Mouse (Mus musculus): ENCODE results near the gene Rngtt.
"Not testable (repeated sequence)": the region's sequence is repeated elsewhere in the genome, so short reads cannot be mapped to it uniquely, and the experiment has no call there.

Gene Rngtt

DNA sequence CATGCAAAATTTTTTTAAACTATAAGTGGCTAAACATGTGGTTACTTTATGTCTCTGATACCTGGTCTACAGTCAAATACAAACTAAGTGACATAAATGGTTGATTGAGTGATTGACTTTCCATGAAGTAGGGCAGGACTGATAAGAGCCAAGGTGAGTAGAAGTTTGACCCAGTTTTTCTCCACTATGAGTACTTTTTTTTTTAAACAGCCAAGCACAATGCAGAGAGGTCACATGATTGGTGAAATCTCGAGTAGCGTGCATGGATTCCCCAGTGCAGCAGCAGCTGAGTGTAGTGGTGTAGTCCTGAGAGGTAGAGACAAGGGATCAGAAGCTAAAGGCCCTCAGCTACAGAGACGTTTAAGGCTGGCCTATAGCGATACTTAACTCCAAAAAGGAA is 118.7 kb downstream of the Rngtt start:
- DNase-seq (ENCODE audit: extremely low spot score, low read depth, low spot score): no peak

DNA sequence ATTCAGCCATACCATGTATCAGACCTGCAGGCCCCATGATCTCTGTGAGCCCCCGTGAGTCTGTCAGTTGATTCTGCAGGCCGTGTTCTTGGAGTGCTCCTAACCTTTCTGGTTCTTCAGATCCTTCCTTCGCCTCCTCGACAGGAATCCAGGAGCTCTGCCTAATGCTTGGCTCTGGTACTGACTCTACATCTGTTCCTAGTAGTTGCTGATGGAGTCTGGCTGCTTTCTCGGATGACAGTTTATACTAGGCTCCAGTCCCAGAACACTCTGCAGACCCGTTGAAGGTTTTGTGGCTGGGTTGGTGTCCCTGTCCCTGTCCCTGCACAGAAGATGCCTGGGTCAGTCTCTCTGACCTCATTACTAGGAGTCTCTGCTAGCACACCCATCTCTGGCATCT is 131.8 kb downstream of the Rngtt start:
- no peak for DNase-seq (ENCODE audit: extremely low spot score, low read depth, low spot score)

- DNase-seq (ENCODE audit: extremely low spot score, low read depth, low spot score): no peak
Measured at GRCm38 (mm10) chr4:33446265-33446664, 136.2 kb downstream of the Rngtt start.

- DNase-seq (ENCODE audit: extremely low spot score, low read depth, low spot score): no peak
Measured at GRCm38 (mm10) chr4:33446881-33447280, 136.8 kb downstream of the Rngtt start.

DNA sequence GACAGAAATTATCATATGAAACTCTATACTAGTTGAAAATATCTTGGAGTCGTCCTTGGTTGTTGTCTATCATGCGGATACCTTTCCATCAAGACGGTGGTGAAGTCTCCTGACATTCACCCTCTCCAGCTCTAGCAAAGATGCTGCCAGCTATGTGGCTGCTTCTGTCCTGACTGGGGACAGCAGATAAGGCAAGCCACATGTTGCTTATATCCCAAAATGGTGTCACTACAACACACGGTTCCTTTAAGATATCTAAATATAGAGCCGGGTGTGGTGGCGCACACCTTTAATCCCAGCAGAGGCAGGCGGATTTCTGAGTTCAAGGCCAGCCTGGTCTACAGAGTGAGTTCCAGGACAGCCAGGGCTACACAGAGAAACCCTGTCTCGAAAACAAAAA is 140.2 kb downstream of the Rngtt start:
- not testable (repeated sequence) for DNase-seq (ENCODE audit: extremely low spot score, low read depth, low spot score)

DNA sequence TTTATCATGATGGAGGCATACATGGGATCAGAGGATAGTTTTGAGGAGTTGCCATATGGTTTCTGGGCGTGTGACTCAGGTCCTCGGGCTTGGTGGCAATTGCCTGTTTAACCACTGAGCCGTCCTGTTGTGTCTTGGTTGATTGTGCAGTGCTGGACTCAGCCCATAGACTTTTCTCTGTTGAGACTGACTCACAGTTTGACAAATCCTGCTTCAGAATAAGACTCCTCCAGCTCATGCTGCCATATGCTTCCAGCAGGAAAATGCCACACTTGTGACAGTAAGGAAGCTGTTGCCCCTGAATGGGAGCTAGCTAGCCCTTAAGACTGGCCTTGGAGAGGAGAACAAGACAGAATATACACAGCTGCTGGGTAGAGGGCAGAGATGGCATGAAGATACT is 149.7 kb downstream of the Rngtt start:
- no peak for DNase-seq (ENCODE audit: extremely low spot score, low read depth, low spot score)

DNA sequence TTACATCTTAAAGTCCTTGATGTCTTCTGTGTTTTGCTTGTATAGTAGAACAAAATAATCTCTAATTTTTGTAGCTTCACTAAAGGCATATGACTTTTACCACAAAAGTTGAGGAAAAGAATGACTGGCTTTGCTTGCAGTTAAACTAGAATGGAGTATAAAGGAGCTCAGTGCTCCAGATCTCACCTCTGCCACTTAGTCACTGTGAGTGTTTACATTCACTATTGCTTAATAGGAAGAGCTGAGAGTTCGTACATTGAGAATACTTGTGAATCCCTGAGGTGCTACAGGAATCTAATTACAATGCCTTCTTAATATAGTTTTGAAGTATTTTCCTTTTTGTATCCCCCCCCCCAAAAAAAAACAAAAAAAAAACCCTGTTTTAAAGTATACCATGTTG is 154.3 kb downstream of the Rngtt start:
- DNase-seq (ENCODE audit: extremely low spot score, low read depth, low spot score): no peak

GRCm38 (mm10) chr4:33465871-33466270 is 155.8 kb downstream of the Rngtt start:
- DNase-seq (ENCODE audit: extremely low spot score, low read depth, low spot score): no peak

- DNase-seq (ENCODE audit: extremely low spot score, low read depth, low spot score): no peak
Measured at GRCm38 (mm10) chr4:33466970-33467399, 156.9 kb downstream of the Rngtt start.

DNA sequence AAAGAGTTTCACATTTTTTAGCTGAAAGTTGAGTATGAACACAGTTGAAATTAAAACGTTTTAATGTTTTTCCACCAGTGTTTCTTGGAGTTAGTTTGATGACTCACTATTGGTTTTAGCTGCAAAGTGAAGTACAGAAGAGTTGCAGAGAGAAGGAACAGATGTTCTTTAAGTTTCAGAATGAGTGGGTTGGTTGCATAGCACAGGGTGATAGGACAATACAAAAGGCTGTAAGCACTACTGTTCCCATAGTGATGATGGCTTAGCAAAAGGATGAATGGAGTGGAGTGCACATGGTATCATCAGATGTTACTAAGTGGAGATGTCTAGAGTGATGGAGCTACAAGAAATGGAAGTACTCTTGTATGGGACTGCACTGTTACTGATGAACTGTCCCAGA is 157.5 kb downstream of the Rngtt start:
- DNase-seq (ENCODE audit: extremely low spot score, low read depth, low spot score): no peak

DNA sequence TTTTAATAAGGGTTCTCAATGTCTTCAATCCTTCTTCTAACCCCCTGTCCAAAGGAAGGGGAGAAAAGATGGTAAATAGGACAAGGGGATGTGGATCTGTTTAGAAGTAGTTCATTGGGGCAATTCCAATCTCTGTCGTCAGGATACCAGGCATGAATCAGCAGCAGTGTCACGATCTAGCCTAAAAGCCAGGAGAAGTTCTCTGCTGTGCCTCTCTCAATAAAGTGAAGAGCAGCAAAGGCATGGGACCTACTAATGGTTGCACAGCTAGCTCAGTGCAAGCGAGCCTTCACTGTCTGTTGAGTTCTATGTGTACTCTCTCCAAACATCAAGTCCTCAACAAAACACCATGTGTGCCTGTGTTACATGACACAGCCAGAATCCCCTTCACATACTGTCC is 158.0 kb downstream of the Rngtt start:
- DNase-seq (ENCODE audit: extremely low spot score, low read depth, low spot score): no peak

DNA sequence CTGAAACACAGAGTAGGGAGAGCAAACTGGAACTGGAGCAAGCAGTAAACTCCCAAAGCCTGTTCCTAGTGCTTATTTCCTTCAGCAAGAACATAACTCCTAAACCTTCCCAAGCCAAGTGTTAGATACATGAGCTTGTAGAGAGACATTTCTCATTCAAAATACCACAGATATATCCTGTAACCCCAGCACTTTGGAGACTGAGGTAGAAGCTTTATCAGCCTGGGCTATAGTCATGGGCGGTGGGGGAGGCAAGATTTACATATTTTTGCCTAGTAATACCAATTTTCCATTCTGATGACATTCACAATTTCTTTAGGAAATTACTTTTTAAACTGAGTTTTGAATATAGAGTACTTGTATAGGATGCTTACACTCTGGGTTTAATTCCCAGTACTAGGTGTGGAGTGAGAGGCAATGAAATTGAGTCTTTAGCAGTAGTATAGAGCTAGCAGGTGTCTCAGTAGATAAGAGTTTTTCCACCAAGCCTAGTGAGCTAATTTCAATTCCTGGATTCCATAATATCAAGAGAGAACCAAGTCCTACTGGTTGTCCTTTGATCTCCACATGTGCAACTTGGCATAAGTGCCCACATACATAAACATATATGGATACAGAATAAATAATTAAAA is 160.7 kb downstream of the Rngtt start:
- no peak for DNase-seq (ENCODE audit: extremely low spot score, low read depth, low spot score)

DNA sequence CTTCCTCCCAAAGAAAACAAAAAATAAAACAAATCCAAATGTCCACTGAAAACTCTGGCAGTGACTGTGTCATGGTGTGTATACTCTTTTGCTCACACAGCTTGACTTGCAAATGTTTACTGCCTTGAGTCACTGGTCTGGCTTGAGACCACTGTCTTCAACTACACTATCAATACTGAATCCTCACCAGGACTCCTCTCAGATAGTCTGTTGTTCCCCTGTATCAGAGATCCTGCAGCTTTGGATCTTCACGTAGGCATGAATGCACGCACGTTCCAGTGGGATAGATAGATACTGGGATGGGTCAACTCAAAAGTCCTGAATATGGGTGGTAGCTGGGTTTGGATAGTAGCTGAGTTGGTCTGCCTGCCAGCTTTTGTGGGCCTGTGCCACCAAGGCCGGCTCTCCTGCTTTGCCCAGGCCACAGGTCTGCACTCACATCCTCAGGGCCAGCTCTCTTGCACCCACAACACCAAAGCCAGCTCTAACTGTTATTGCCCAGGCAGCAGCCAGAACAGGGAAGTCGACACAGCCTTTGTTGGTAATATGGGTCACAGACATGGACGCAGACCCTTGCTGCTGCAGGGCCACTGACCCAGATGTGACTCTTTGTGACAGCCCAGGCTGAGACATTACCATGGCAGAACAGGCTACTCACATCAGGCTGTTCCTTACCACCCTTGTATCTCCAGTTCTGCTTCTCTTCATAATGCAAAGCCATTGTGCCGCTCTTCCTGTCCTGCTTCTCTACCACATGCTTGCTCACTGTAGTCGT is 168.1 kb downstream of the Rngtt start:
- no peak for DNase-seq (ENCODE audit: extremely low spot score, low read depth, low spot score)

DNA sequence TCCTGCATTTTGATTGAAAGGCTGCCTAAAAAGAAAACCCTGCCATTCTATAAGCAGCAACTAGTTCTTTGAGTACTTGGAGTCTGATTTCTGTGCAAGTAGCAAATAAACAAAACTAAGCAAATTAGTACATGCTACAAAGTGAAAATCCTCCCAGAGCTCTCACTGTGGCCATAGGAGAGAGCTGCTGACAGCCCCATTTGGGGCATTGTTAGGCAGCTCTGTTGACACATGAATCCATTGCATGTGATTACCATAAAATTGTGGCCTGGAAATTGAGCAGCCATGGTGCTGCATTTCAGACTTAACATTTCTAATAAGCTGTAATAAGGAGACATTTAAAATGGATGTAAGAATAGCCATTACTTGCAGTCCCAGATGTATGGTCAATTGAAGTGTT is 171.6 kb downstream of the Rngtt start:
- DNase-seq (ENCODE audit: extremely low spot score, low read depth, low spot score): no peak

- DNase-seq (ENCODE audit: extremely low spot score, low read depth, low spot score): no peak
Measured at GRCm38 (mm10) chr4:33486050-33486449, 175.9 kb downstream of the Rngtt start.

GRCm38 (mm10) chr4:33491108-33491507 is 181.0 kb downstream of the Rngtt start:
- DNase-seq (ENCODE audit: extremely low spot score, low read depth, low spot score): no peak

GRCm38 (mm10) chr4:33494377-33494776 is 184.3 kb downstream of the Rngtt start:
- DNase-seq (ENCODE audit: extremely low spot score, low read depth, low spot score): no peak

DNA sequence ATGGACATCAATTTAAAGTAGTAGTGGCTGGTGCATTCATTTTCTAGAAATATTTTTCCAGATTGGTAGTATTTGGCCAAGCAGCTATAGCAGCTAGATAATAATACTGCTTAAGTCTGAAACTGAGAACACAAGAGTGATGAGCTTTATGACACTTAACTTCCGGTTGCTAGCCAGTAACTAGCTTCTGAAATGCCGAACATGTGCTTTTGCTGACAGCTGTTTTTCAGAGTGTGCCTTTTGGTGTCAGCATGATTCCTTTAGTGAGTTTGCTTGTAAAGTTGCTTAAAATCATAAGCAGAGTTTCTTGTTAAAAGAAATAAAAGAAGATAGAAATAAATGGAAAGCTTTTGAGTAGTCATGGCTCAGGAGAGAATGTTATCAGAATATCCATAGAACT is 186.9 kb downstream of the Rngtt start:
- no peak for DNase-seq (ENCODE audit: extremely low spot score, low read depth, low spot score)

GRCm38 (mm10) chr4:33497657-33498056 is 187.5 kb downstream of the Rngtt start:
- DNase-seq (ENCODE audit: extremely low spot score, low read depth, low spot score): no peak

GRCm38 (mm10) chr4:33498160-33498874 is 188.2 kb downstream of the Rngtt start:
- DNase-seq (ENCODE audit: extremely low spot score, low read depth, low spot score): no peak

DNA sequence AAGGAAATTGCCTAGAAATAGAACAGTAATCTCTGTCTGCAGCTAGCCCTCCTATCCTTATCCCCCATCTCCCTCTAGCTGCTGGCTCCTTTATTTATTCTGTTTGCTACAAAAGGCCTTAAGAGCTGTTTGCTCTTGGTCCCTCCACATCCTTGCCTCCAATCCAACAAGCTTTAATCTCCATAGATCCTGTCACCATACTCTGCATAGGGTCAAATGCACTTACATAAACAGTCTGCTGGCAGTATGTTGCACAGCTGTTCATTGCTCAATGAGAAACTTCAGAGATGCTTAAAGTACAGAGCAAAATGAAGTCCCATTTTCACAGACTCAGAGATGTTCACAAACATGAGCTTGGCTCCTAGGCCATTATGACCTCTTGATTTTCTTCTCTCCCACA is 196.5 kb downstream of the Rngtt start:
- DNase-seq (ENCODE audit: extremely low spot score, low read depth, low spot score): no peak

DNA sequence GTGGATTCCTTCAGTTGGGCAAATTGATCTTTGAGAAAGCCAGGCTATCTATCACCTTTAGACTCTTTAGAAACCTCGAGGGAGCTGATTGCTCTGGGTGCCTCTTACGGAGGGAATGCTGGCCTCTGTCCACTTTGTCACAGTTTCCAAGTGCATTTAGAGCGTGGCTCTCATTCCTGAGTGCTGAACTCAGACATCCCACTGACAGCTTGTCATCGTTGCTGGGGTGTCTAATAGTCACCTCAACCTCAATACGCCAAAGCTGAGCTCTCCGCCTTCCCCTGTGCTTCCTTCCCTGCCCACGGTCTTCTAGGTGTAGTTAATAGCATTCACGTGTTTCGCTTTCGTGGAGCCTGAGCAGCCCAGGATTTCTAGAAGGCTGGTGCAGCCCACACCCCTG is 200.4 kb downstream of the Rngtt start:
- DNase-seq (ENCODE audit: extremely low spot score, low read depth, low spot score): no peak
